Mouse (Mus musculus) E14TG2a.4 (cell line): ENCODE results near the gene St6galnac3.

ENCODE experiments used
- H3K27me3 ChIP-seq: 2 replicates; pipeline ENCODE4 v1.6.1; 2014; ENCODE audit warnings: low read length, control low read depth; ENCODE audit not compliant: insufficient read depth
- H3K36me3 ChIP-seq: 2 replicates; pipeline ENCODE4 v1.6.1; 2014; ENCODE audit warnings: low read length, control low read depth; ENCODE audit not compliant: insufficient read depth
- H3K4me1 ChIP-seq: replicated peaks from 2 replicates; pipeline ENCODE4 v1.6.1; 2014; ENCODE audit warnings: low read depth, low read length, control low read depth
- H3K4me3 ChIP-seq: replicated peaks from 2 replicates; pipeline ENCODE4 v1.5.1; 2014; ENCODE audit warnings: mild to moderate bottlenecking, low read length
- H3K9me3 ChIP-seq: 2 replicates; pipeline ENCODE4 v1.6.1; 2014; ENCODE audit warnings: low read length, control low read depth
- CTCF ChIP-seq: conservative IDR thresholded peaks from 2 replicates; pipeline ENCODE4 v1.5.1; 2014; ENCODE audit warnings: low read length
- NANOG ChIP-seq: IDR thresholded peaks from 2 replicates; pipeline ENCODE4 v1.6.1; 2014; ENCODE audit warnings: borderline replicate concordance, low read length, mixed read lengths
- POU5F1 ChIP-seq: IDR thresholded peaks from 2 replicates; pipeline ENCODE4 v1.6.1; 2014; ENCODE audit warnings: low read length, borderline replicate concordance

St6galnac3 gene

DNA sequence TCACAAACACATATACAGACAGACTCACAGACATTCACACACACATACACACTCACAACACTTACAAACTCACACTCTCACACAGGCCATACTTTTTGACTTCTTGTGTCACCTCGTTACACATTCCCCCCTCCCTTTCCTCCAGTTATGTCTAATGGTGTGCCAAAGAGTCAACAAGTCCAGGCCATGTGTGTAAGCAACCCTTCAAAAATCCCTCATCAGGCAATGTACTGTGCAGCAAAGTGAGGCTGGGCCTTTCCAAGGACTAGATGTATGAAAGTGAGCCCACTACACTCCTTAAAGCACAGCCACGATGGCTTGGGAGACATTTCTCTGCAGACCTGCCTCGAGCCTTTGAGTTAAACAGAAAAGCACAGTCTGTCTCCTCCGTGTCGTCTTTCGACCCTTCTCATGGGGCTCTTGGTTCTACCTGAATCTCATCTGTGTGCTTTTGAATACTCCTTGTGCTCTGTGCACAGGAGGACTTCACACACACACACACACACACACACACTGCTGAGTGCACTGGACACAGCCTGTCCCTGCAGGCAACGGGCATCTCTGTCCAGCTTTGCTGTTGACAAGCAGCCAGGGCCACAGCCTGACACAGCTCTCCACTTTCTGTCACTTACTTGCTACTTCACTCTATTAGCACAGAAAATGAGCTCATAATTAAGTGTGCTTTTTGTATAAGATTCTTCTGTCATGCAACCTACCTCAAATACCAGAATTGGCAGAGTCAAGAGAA is 177.9 kb downstream of the St6galnac3 start:
- no peak overlapping the region for H3K4me3 ChIP-seq
- no peaks in the 10 kb centered on the region for H3K9me3 ChIP-seq
- H3K36me3 ChIP-seq = no peaks in the 10 kb centered on the region
- TF ChIP-seq CTCF (no peak), POU5F1 (no peak), NANOG (no peak)
- H3K4me1 ChIP-seq = no peaks in the 10 kb centered on the region
- no peaks in the 10 kb centered on the region for H3K27me3 ChIP-seq

DNA sequence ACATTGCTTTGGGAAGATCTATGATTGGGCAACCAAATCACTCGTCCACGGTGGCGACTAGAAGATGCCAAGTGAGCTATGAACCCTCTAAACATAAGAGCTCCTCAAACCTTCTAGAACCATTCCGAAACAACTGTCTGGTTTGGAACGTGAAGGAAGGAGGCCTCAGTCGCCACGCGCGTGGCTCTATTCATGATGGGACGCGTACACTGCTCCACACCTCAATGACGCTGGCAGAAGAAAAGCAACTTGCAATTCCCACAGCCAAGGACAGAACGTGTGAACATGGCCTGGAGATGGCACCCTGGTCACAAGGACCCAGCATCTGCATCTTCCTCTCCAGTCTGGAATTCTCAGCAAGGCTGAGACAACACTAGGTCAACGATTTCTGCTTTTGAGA is 185.1 kb downstream of the St6galnac3 start:
- no peaks in the 10 kb centered on the region; the same call in 1 of the 2 replicates for H3K4me1 ChIP-seq
- H3K36me3 ChIP-seq = no peaks in the 10 kb centered on the region
- TF ChIP-seq POU5F1 (no peak), NANOG (no peak)
- no peaks in the 10 kb centered on the region for H3K9me3 ChIP-seq
- H3K4me3 ChIP-seq = no peak overlapping the region
- no peaks in the 10 kb centered on the region for H3K27me3 ChIP-seq

DNA sequence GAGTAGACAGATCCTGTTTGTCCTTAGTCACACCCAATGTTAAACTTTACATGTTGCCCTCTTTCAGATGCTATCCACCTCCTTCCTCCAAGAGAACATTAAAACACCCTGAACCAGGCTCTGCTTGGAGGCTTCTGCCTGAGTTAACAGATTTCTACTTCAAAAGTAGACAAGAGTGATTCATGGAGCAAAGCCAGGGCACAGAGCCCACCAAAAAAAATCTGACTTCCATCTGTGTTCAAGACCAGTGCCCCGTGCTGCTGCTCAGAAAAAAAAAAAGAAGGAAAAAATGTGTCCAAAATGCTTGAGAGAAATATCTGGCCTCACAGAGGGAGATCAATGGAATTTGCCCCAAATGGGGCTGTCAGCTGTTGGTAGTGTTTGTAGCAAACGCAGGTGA is 186.6 kb downstream of the St6galnac3 start:
- Histone ChIP-seq H3K4me3 (no peak overlapping the region), H3K36me3 (no peaks in the 10 kb centered on the region), H3K27me3 (no peaks in the 10 kb centered on the region), H3K4me1 (no peaks in the 10 kb centered on the region; the same call in 1 of the 2 replicates), H3K9me3 (no peaks in the 10 kb centered on the region)
- TF ChIP-seq NANOG (no peak), CTCF (no peak), POU5F1 (no peak)

DNA sequence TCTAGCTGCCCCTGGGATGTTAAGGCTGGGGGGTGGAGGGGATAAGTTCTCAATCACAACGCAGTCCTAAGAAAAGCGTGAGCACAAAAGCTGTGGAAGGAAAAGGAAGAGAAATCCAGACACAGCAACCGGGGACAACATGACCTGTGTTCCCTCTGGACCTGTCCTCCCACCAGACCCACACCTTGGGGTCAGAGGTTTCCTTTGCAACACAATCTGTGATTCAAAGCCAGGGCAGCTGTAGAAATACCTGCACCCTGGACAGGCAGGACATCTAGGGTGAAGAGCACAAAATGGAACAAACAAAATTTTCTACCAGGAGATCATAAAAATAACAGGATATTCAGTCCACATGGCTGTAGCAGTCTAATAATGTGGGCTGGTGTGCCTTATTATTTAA is 187.5 kb downstream of the St6galnac3 start:
- H3K36me3 ChIP-seq = no peaks in the 10 kb centered on the region
- TF ChIP-seq CTCF = no peak
- no peak for TF ChIP-seq NANOG
- no peak for TF ChIP-seq POU5F1
- H3K27me3 ChIP-seq = no peaks in the 10 kb centered on the region
- no peak overlapping the region for H3K4me3 ChIP-seq
- no peaks in the 10 kb centered on the region; the same call in 1 of the 2 replicates for H3K4me1 ChIP-seq
- H3K9me3 ChIP-seq = no peaks in the 10 kb centered on the region

DNA sequence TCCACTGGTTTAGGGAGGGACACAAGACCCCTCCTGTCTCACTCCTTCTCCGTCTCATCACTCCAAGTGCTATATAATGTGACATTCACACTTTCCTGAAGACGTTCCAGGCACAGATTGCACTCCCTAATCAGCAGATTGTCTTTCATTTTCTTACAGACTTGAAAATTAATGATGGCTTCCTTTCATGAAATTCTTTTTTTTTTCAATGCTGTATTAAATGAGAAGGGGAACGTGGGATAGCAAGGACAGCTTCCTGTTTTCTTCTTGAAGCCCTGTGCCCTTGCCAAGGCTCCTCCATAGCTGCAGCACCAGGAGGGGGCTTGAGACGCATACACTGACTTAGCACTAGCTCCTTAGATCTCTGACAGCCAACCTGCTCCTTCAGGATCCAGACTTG is 188.7 kb downstream of the St6galnac3 start:
- Histone ChIP-seq H3K9me3 (no peaks in the 10 kb centered on the region), H3K4me1 (peaks cover 2% of the 10 kb centered on the region; the same call in 1 of the 2 replicates), H3K36me3 (no peaks in the 10 kb centered on the region), H3K4me3 (no peak overlapping the region), H3K27me3 (no peaks in the 10 kb centered on the region)
- TF ChIP-seq CTCF (no peak), POU5F1 (no peak), NANOG (no peak)

DNA sequence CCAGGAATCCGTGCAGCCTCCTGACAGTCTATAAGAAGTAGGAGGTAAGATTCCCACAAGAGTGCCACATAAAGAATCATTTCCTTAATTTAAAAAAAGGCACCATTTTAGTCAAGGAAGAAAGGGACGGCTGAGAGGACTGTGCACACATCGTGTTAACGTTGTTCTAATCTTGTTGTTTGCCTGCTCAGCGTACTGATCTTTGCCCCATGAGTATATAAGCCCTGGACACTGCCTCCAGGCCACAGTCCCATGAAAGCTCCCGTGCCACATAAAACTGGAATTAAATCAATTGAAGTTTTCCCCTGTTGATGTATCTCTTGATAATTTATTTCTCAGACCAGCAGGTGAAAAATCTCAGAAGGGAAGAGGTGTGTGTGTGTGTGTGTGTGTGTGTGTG is 195.8 kb downstream of the St6galnac3 start:
- TF ChIP-seq CTCF = no peak
- TF ChIP-seq NANOG = no peak
- no peak for TF ChIP-seq POU5F1
- H3K36me3 ChIP-seq = no peaks in the 10 kb centered on the region
- no peaks in the 10 kb centered on the region for H3K9me3 ChIP-seq
- H3K4me3 ChIP-seq = no peak overlapping the region
- 0 out of 2 replicates have a peak, but pooled peaks cover 3% of the 10 kb centered on the region for H3K4me1 ChIP-seq
- H3K27me3 ChIP-seq = no peaks in the 10 kb centered on the region

DNA sequence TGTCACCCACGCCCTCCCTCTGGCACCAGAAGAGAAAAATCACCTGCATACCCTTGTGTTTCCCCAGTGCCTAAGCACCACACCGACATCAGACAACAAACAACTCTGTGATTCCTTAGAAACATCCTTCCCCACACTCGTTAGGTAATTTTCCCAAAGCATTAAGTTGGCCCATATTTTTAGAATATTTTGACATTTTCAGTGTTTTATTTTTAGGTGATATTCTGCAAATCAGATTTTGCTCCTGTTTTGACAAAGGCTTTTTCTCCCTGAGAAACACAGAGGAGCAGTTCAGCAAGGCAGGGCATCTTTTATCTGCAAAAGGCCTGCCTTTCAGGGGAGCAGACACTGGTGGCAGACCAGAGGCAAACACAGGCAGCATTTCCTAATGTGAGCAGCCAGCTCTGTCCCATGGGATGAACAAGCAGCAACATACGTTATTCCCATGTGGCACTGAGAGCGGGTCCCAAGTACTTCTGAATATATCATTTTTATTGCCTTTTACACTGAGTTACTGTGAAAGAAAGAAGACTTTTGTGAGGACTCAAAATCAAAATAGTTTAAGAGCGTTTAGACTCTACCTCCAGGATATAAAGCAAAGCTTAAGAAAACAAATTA is 199.7 kb downstream of the St6galnac3 start:
- no peak for TF ChIP-seq POU5F1
- no peak for TF ChIP-seq NANOG
- TF ChIP-seq CTCF = no peak

DNA sequence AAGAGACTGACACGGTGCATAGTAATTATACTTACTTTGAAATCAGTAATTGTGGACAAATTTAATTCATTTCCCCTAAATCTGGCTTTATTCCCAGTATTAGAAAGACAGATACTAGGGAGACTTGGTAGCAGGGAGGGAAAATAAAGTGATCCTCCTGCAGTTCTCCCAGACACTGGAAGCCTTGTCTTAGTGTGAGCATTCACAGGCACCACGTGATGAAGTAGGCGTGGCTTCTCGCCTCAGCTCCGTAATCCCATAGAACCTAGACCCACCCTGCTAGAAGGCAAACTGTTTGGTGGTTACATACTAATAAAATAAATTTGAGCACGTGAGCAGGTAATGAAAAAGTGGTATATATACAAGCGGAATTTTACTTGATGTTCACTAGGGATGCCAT is 208.1 kb downstream of the St6galnac3 start:
- H3K9me3 ChIP-seq = no peaks in the 10 kb centered on the region
- no peak overlapping the region for H3K4me3 ChIP-seq
- TF ChIP-seq NANOG (no peak), CTCF (no peak), POU5F1 (no peak)
- 0 out of 2 replicates have a peak, but pooled peaks cover 4% of the 10 kb centered on the region for H3K4me1 ChIP-seq
- H3K27me3 ChIP-seq = no peaks in the 10 kb centered on the region
- H3K36me3 ChIP-seq = no peaks in the 10 kb centered on the region

More for the DNA sequence above, 199.7 kb downstream of the St6galnac3 start:
- Histone ChIP-seq H3K27me3 (no peaks in the 10 kb centered on the region), H3K4me1 (no peaks in the 10 kb centered on the region), H3K36me3 (no peaks in the 10 kb centered on the region), H3K9me3 (no peaks in the 10 kb centered on the region), H3K4me3 (no peak overlapping the region)

DNA sequence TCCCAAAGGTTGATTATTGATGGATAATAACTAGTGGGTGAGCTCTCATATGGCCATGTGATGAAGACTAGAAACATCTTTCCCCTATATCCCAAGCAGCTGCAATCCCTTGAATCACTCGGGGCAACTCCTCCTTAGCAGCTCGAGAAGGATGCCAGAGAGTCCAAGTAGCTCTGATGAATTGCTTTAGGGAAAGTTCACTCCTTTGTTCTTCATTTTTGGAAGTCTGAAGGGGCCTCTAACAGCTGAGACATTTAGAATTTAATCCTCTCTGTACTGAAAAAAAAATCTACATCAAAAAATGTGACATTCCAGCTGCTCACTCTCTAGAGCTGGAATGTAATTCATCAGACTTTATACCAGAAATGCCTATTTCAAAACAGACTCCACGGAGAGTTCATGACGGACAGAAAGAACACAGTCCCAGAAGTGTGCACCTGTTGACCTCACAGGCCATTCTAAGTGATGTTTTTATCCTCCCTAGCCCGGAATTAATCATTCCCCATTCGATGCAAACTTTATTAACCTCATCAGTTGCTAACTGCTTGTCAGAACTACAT is 211.4 kb downstream of the St6galnac3 start:
- TF ChIP-seq POU5F1 (no peak), NANOG (no peak), CTCF (no peak)
- no peaks in the 10 kb centered on the region for H3K27me3 ChIP-seq
- no peaks in the 10 kb centered on the region for H3K9me3 ChIP-seq
- H3K4me3 ChIP-seq = no peak overlapping the region
- H3K4me1 ChIP-seq = peaks cover 11% of the 10 kb centered on the region; the same call in 1 of the 2 replicates
- H3K36me3 ChIP-seq = no peaks in the 10 kb centered on the region
